Comparison of ENCODE assay signal across 27 mouse cellular contexts in the genomic region with DNA sequence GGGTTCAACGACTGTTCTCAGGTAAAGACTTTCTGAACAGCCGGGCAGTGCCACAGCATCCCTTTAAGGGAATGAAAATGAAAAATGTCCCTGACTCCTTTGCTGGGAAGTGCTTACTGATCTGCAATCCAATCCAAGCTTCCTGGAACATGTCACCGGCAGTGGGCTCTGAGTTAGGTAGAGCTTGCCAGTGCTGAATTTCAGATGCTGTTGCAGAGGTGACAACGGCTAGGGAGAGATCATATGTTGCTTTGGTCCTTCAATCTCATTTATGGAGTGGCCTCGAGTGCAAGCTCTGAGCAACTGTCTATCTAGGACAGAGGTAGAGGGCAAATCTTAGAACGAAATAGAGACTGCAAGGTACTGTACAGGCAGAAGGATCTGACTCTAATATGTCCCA. TPM values are rescaled to one million over a fixed set of nuclear protein-coding genes. Genes with fewer than 3 reads are reported as not detected.
A peak's percentile ranks its signal among the peaks of the same experiment; 100 is the strongest.
DNase-seq lines count a peak whose midpoint lies in the region; ATAC-seq and TF ChIP-seq lines count a peak whose summit lies in the region.
"Had no signal": no experiment of that assay in that cellular context is flagged by ENCODE, and none has a peak within 500 bp of the region (broad histone marks: within the 10 kb centered on the region; RNA-seq: fewer than 3 reads in every experiment).

No protein-coding gene starts in this region.

- no peak overlapping the region for H3K9ac ChIP-seq in heart, adult 2 months (ENCODE audit: low read depth, low read length)
- H3K9ac ChIP-seq in heart, embryonic 16.5 days (ENCODE audit: low read length), result no peak overlapping the region; the same call in 1 of the 2 replicates
- H3K9ac ChIP-seq: forebrain, embryonic 13.5 days; hindbrain, embryonic 12.5 days; intestine, embryonic 15.5 days; limb, embryonic 12.5 days; liver, embryonic 15.5 days; lung, embryonic 14.5 days had no signal

- peaks cover 2% of the 10 kb centered on the region for H3K79me2 ChIP-seq in heart, adult 2 months (replicated peaks; ENCODE audit: control insufficient read depth, insufficient read depth, low read length)

- DNase-seq in heart, adult 2 months, result no peak
- no peak for DNase-seq in heart, embryonic 10.5 days (ENCODE audit: low spot score)
- no peak for DNase-seq in heart, postnatal 10 days
- peak; percentile 56 to 65 for DNase-seq in gastrocnemius, adult 8-10 months (ENCODE audit: low spot score in 2 of 2)
- DNase-seq in gastrocnemius, postnatal 25 days, result peak; percentile 70
- no peak for DNase-seq in kidney, postnatal 25 days
- DNase-seq: adrenal gland, postnatal 14 days; cerebellum, adult 11 months; cerebellum, adult 9-10 months; cerebellum, postnatal 36 days; kidney, adult 2 months; kidney, postnatal 4 days; layer of hippocampus, adult 9-11 months; lung, embryonic 14.5 days; lung, postnatal 36 days; right cerebral cortex, postnatal 4 days; thymus, postnatal 4 days had no signal

- H3K4me3 ChIP-seq in heart, adult 2 months, result no peak overlapping the region
- H3K4me3 ChIP-seq in heart, embryonic 10.5 days, result no peak overlapping the region
- H3K4me3 ChIP-seq in heart, embryonic 16.5 days (ENCODE audit: low read length), result no peak overlapping the region
- H3K4me3 ChIP-seq: forebrain, embryonic 13.5 days; hindbrain, embryonic 12.5 days; intestine, embryonic 15.5 days; limb, embryonic 12.5 days; liver, embryonic 15.5 days had no signal

- 57% methylated on average over 6 of the region's 6 CpGs for WGBS in heart, adult 2 months
- WGBS in heart, embryonic 10.5 days, result 74% methylated on average over 6 of the region's 6 CpGs
- 51% methylated on average over 6 of the region's 6 CpGs for WGBS in heart, embryonic 16.5 days

- ATAC-seq in heart, embryonic 16.5 days (replicated peaks; ENCODE audit: extremely low read depth, insufficient read depth, low FRiP score), result 0 out of 2 replicates have a peak, but pooled peaks have one; percentile 26
- ATAC-seq: CD4-positive, CD25-positive, alpha-beta regulatory T cell, adult 4 months; forebrain, embryonic 13.5 days; hindbrain, postnatal 0 days; intestine, embryonic 15.5 days; midbrain, embryonic 16.5 days had no signal

- no peaks in the 10 kb centered on the region for H3K9me3 ChIP-seq in heart, embryonic 10.5 days
- H3K9me3 ChIP-seq in heart, embryonic 16.5 days (replicated peaks; ENCODE audit: control insufficient read depth, low read length), result no peaks in the 10 kb centered on the region
- H3K9me3 ChIP-seq: forebrain, embryonic 13.5 days; hindbrain, embryonic 12.5 days; intestine, embryonic 15.5 days; limb, embryonic 12.5 days; liver, embryonic 15.5 days had no signal

- no peak for TF ChIP-seq POLR2A in heart, adult 2 months (IDR thresholded peaks at IDR 0.05; ENCODE audit: insufficient read depth, low read depth, low read length)

- H3K27me3 ChIP-seq in heart, adult 2 months (ENCODE audit: control insufficient read depth, insufficient read depth, low read length), result no peaks in the 10 kb centered on the region
- no peaks in the 10 kb centered on the region for H3K27me3 ChIP-seq in heart, embryonic 10.5 days (ENCODE audit: insufficient read depth, poor library complexity, severe bottlenecking)
- no peaks in the 10 kb centered on the region for H3K27me3 ChIP-seq in heart, embryonic 16.5 days (ENCODE audit: control insufficient read depth, insufficient read depth, low read length)
- H3K27me3 ChIP-seq: forebrain, embryonic 13.5 days; hindbrain, embryonic 12.5 days; intestine, embryonic 15.5 days; limb, embryonic 12.5 days; liver, embryonic 15.5 days had no signal

- H3K4me2 ChIP-seq in heart, embryonic 16.5 days (ENCODE audit: low read depth, low read length), result no peak overlapping the region
- H3K4me2 ChIP-seq: forebrain, embryonic 13.5 days; hindbrain, embryonic 12.5 days; intestine, embryonic 15.5 days; limb, embryonic 12.5 days; liver, embryonic 15.5 days; lung, embryonic 14.5 days; midbrain, embryonic 11.5 days had no signal

- peaks cover 9% of the 10 kb centered on the region for H3K4me1 ChIP-seq in heart, adult 2 months (ENCODE audit: control insufficient read depth, insufficient read depth, low read length)
- H3K4me1 ChIP-seq in heart, embryonic 10.5 days, result peaks cover 27% of the 10 kb centered on the region
- peaks cover 22% of the 10 kb centered on the region for H3K4me1 ChIP-seq in heart, embryonic 16.5 days (ENCODE audit: control insufficient read depth, insufficient read depth, low read length)
- H3K4me1 ChIP-seq: forebrain, embryonic 13.5 days; hindbrain, embryonic 12.5 days; intestine, embryonic 15.5 days; limb, embryonic 12.5 days had no signal

- intact Hi-C loops in heart, adult 2 months (cut with DNase I), result loop anchor here (2.0 kb wide), 1 partner anchor 16 kb away; no protein-coding TSS in a partner anchor
- intact Hi-C loops in heart, postnatal 10 days (cut with DNase I), result no loop called here

- TF ChIP-seq CTCF in heart, adult 2 months (IDR thresholded peaks at IDR 0.05), result no peak

- peaks cover 11% of the 10 kb centered on the region for H3K36me3 ChIP-seq in heart, adult 2 months (ENCODE audit: control insufficient read depth, insufficient read depth, low read length)
- H3K36me3 ChIP-seq in heart, embryonic 10.5 days, result no peaks in the 10 kb centered on the region
- no peaks in the 10 kb centered on the region for H3K36me3 ChIP-seq in heart, embryonic 16.5 days (ENCODE audit: control insufficient read depth, insufficient read depth)
- H3K36me3 ChIP-seq: hindbrain, embryonic 12.5 days; intestine, embryonic 15.5 days; limb, embryonic 12.5 days; liver, embryonic 15.5 days had no signal

- H3K27ac ChIP-seq in heart, adult 2 months, result peak overlapping the region; percentile 61
- H3K27ac ChIP-seq in heart, embryonic 10.5 days, result no peak overlapping the region
- H3K27ac ChIP-seq in heart, embryonic 16.5 days (ENCODE audit: low read length), result peak overlapping the region; percentile 19
- H3K27ac ChIP-seq: forebrain, embryonic 13.5 days; hindbrain, embryonic 12.5 days; hindbrain, postnatal 0 days; intestine, embryonic 15.5 days; limb, embryonic 12.5 days; liver, embryonic 15.5 days had no signal

- no peak for TF ChIP-seq EP300 in heart, adult 2 months (IDR thresholded peaks at IDR 0.05; ENCODE audit: insufficient read depth, low read depth, low read length)

RNA-seq across cellular contexts. Expression of gene Ppp1r12b, which starts 36.7 kb away (rescaled TPM):
- 100 to 1,000 TPM; 150 to 161 TPM for total RNA-seq in heart, adult 2 months (2021)
- 55.4 and 84.2 TPM in 2 replicates for polyA plus RNA-seq in heart, adult 2 months (2012; rRNA removed)
- 15.2 and 24.5 TPM in 2 replicates for polyA plus RNA-seq in heart, embryonic 10.5 days (2016; fragmentation: Nextera tagmentation; extraction: Ambion mirVana)
- polyA plus RNA-seq in heart, embryonic 16.5 days (2015; fragmentation: Nextera tagmentation; extraction: Ambion mirVana), result 24.2 and 30.4 TPM in 2 replicates
- total RNA-seq in heart, postnatal 10 days (2021), result 100 to 1,000 TPM; 130 to 131 TPM
- 100 to 1,000 TPM; 167 to 191 (median 183) TPM for total RNA-seq in gastrocnemius, adult 8-10 months (2022)
- total RNA-seq in gastrocnemius, postnatal 25 days (2021), result 100 to 1,000 TPM; 193 to 200 TPM

RNA-seq across cellular contexts. Expression of gene Ube2t, which starts 43.4 kb away (rescaled TPM):
- 1 to 10 TPM; 5.9 TPM for total RNA-seq in heart, adult 2 months (2021)
- polyA plus RNA-seq in heart, adult 2 months (2012; rRNA removed), result 3.0 and 3.2 TPM in 2 replicates
- 49.3 and 51.9 TPM in 2 replicates for polyA plus RNA-seq in heart, embryonic 10.5 days (2016; fragmentation: Nextera tagmentation; extraction: Ambion mirVana)
- polyA plus RNA-seq in heart, embryonic 16.5 days (2015; fragmentation: Nextera tagmentation; extraction: Ambion mirVana), result 49.7 and 54.6 TPM in 2 replicates
- 10 to 100 TPM in 1 of 2 experiments, 1 to 10 TPM in 1; 9.6 to 10.1 TPM for total RNA-seq in heart, postnatal 10 days (2021)
- total RNA-seq in gastrocnemius, adult 8-10 months (2022), result 1 to 10 TPM; 3.6 to 9.1 (median 6.4) TPM
- 1 to 10 TPM; 6.5 to 8.7 TPM for total RNA-seq in gastrocnemius, postnatal 25 days (2021)

Comparison
In these comparisons a context has a peak if more than half of its experiments do, and no peak if none do; other contexts are left out.
1. DNase-seq: peak in gastrocnemius, adult 8-10 months (2 of 2) and gastrocnemius, postnatal 25 days (single experiment); none in heart, adult 2 months (0 of 2), heart, embryonic 10.5 days (single experiment), heart, postnatal 10 days (0 of 2) and kidney, postnatal 25 days (0 of 2).